ENCODE assay signal across 14 mouse cellular contexts in the genomic region with DNA sequence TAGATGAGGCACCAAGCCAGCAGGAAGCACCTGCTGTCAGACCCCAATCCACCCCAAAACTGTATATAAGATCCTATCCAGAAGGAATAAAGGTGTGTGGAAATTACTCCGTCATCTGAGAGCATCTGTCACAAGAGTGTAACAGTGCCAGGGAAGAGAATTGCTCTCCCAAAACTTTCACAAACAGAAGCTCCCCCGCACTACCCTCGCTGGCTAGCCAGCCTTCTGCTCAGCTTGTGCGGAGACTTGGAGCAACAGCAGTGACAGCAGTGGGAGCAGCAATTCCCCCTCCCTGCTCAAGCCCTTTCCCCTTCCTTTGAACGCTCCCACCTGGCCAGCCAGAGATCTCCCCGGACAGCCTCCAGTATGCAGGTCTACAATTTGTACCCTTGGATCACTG.
"Had no signal": no experiment of that assay in that cellular context is flagged by ENCODE, and none has a peak within 500 bp of the region (broad histone marks: within the 10 kb centered on the region; RNA-seq: fewer than 3 reads in every experiment).

No protein-coding gene starts in this region.

- H3K27ac ChIP-seq: hindbrain, embryonic 15.5 days; kidney, embryonic 15.5 days; limb, embryonic 12.5 days; liver, embryonic 13.5 days; lung, embryonic 15.5 days; midbrain, embryonic 15.5 days; neural tube, embryonic 12.5 days had no signal

- H3K27me3 ChIP-seq: hindbrain, embryonic 15.5 days; kidney, embryonic 15.5 days; limb, embryonic 12.5 days; liver, embryonic 13.5 days; lung, embryonic 15.5 days; midbrain, embryonic 15.5 days; neural tube, embryonic 12.5 days had no signal

- ATAC-seq: intestine, embryonic 16.5 days; liver, postnatal 0 days; midbrain, embryonic 15.5 days had no signal

- H3K9me3 ChIP-seq: hindbrain, embryonic 15.5 days; kidney, embryonic 15.5 days; limb, embryonic 12.5 days; liver, embryonic 13.5 days; lung, embryonic 15.5 days; midbrain, embryonic 15.5 days; neural tube, embryonic 12.5 days had no signal

- H3K4me2 ChIP-seq: hindbrain, embryonic 15.5 days; kidney, embryonic 15.5 days; limb, embryonic 12.5 days; liver, embryonic 13.5 days; lung, embryonic 15.5 days; midbrain, embryonic 15.5 days; neural tube, embryonic 12.5 days had no signal

- DNase-seq: kidney, adult 2 months; kidney, postnatal 25 days; liver; liver, embryonic 13.5 days; liver, postnatal 0 days; thymus, adult 18-20 months; thymus, postnatal 14 days had no signal

- H3K4me3 ChIP-seq: hindbrain, embryonic 15.5 days; kidney, embryonic 15.5 days; limb, embryonic 12.5 days; liver, embryonic 13.5 days; lung, embryonic 15.5 days; midbrain, embryonic 15.5 days; neural tube, embryonic 12.5 days had no signal

- H3K9ac ChIP-seq: hindbrain, embryonic 15.5 days; kidney, embryonic 15.5 days; limb, embryonic 12.5 days; liver, embryonic 13.5 days; liver, postnatal 0 days; lung, embryonic 15.5 days; midbrain, embryonic 15.5 days; neural tube, embryonic 12.5 days had no signal

- H3K4me1 ChIP-seq: hindbrain, embryonic 15.5 days; kidney, embryonic 15.5 days; limb, embryonic 12.5 days; lung, embryonic 15.5 days; midbrain, embryonic 15.5 days; neural tube, embryonic 12.5 days had no signal

- H3K36me3 ChIP-seq: hindbrain, embryonic 15.5 days; kidney, embryonic 15.5 days; limb, embryonic 12.5 days; liver, embryonic 13.5 days; lung, embryonic 15.5 days; midbrain, embryonic 15.5 days; neural tube, embryonic 12.5 days had no signal
